Mouse (Mus musculus) erythroblast, adult 5-6 weeks (primary cell): Measurements from ENCODE around the gene Prdm11. TPM values are rescaled to one million over a fixed set of nuclear protein-coding genes. Genes with fewer than 3 reads are reported as not detected.
A peak's percentile ranks its signal among the peaks of the same experiment; 100 is the strongest.

Source experiments
- ATAC-seq: replicated peaks from 2 replicates; pipeline ENCODE4 v1.8.0; 2016; ENCODE audit warnings: moderate number of reproducible peaks, mild to moderate bottlenecking, moderate TSS enrichment, inconsistent platforms; ENCODE audit not compliant: poor library complexity, low FRiP score, severe bottlenecking
- total RNA-seq, 2 experiments: library from RNA; stranded (forward) in 1 of 2; stranded (reverse) in 1 of 2; fragments of 150-400 nt in 1 of 2; fragments of 200-764, 138-1000 nt in 1 of 2; gene quantifications; 2 replicates each; pipeline versions ENCODE4 v1.2.3 to v1.2.4; 2015 to 2017; ENCODE audit warnings: low replicate concordance in 2 of 2

Gene Prdm11
- total RNA-seq, 2 experiments from 2014 or later: 0.19 to 0.77 TPM

GRCm38 (mm10) chr2:92973646-92974045 lies 72.3 kb downstream of the Prdm11 start:
- no peak for ATAC-seq

- ATAC-seq: no peak
These were observed 73.9 kb downstream of the Prdm11 start for GRCm38 (mm10) chr2:92972071-92972470.

- ATAC-seq: no peak
These were observed 74.4 kb downstream of the Prdm11 start for GRCm38 (mm10) chr2:92971536-92971935.

GRCm38 (mm10) chr2:92971069-92971468 lies 74.9 kb downstream of the Prdm11 start:
- ATAC-seq: no peak

GRCm38 (mm10) chr2:92967839-92968166 lies 78.2 kb downstream of the Prdm11 start:
- no peak for ATAC-seq

GRCm38 (mm10) chr2:92967032-92967838 lies 78.7 kb downstream of the Prdm11 start:
- no peak for ATAC-seq

GRCm38 (mm10) chr2:92966257-92966656 lies 79.7 kb downstream of the Prdm11 start:
- ATAC-seq: no peak

GRCm38 (mm10) chr2:92964345-92964744 lies 81.6 kb downstream of the Prdm11 start:
- no peak for ATAC-seq

- ATAC-seq: no peak
These were observed 87.3 kb downstream of the Prdm11 start for GRCm38 (mm10) chr2:92958640-92959039.

GRCm38 (mm10) chr2:92956943-92957342 lies 89.0 kb downstream of the Prdm11 start:
- ATAC-seq: no peak

GRCm38 (mm10) chr2:92954404-92955114 lies 91.4 kb downstream of the Prdm11 start:
- ATAC-seq: peak; percentile 55; the same call in 1 of the 2 replicates

GRCm38 (mm10) chr2:92953450-92953849 lies 92.5 kb downstream of the Prdm11 start:
- no peak for ATAC-seq

- ATAC-seq: no peak
These were observed 96.4 kb downstream of the Prdm11 start for GRCm38 (mm10) chr2:92949518-92949917.

- ATAC-seq: 0 out of 2 replicates have a peak, but pooled peaks have one; percentile 21
These were observed 97.2 kb downstream of the Prdm11 start for GRCm38 (mm10) chr2:92948699-92949300.

- no peak for ATAC-seq
These were observed 97.8 kb downstream of the Prdm11 start for GRCm38 (mm10) chr2:92947981-92948698.

GRCm38 (mm10) chr2:92945824-92946598 lies 100.0 kb downstream of the Prdm11 start:
- no peak for ATAC-seq

GRCm38 (mm10) chr2:92945125-92945746 lies 100.7 kb downstream of the Prdm11 start:
- no peak for ATAC-seq

- no peak for ATAC-seq
These were observed 101.6 kb downstream of the Prdm11 start for GRCm38 (mm10) chr2:92944356-92944755.

- no peak for ATAC-seq
These were observed 102.6 kb downstream of the Prdm11 start for GRCm38 (mm10) chr2:92943406-92943805.
